Mouse (Mus musculus) 3T3-L1 (cell line): ENCODE measurements around the gene Krt90.
"Not testable (repeated sequence)": the region's sequence is repeated elsewhere in the genome, so short reads cannot be mapped to it uniquely, and the experiment has no call there.

Experiments used
- DNase-seq: peaks from one replicate; pipeline ENCODE4 v3.0.0-alpha.2; 2015; ENCODE audit warnings: low read depth, low spot score

Krt90 gene

GRCm38 (mm10) chr15:101517161-101517560 is 45.6 kb downstream of the Krt90 start, which contains the start of gene Gm49425:
Gene Gm49425, minus strand, starts transcription at chr15:101517261.
- DNase-seq, result not testable (repeated sequence)

GRCm38 (mm10) chr15:101508247-101508646 is 54.5 kb downstream of the Krt90 start:
- no peak for DNase-seq

- no peak for DNase-seq
Measured at GRCm38 (mm10) chr15:101506896-101507758, 55.6 kb downstream of the Krt90 start.
